Mouse (Mus musculus) midbrain, embryonic 11.5 days (tissue): ENCODE results near the gene Tmem104. TPM values are rescaled to one million over a fixed set of nuclear protein-coding genes. Genes with fewer than 3 reads are reported as not detected.

ENCODE experiments used
- ATAC-seq: fragments of 200-750 bp; cut with Nextera tagmentation; 2 replicates; pipeline ENCODE4 v1.8.0; 2017; ENCODE audit warnings: moderate TSS enrichment, moderate library complexity; ENCODE audit not compliant: low FRiP score
- DNase-seq: peaks from one replicate; pipeline ENCODE4 v3.0.0; 2015; ENCODE audit warnings: low spot score; ENCODE audit errors: missing footprints
- H3K27ac ChIP-seq: fragments of 300-500 bp; sonication (generic); 2 replicates; pipeline ENCODE4 v1.5.1; 2014; ENCODE audit warnings: low read depth, low read length
- H3K27me3 ChIP-seq: fragments of 300-500 bp; sonication (generic); 2 replicates; pipeline ENCODE4 v1.6.1; 2014; ENCODE audit warnings: mild to moderate bottlenecking, low read length, moderate library complexity, mixed read lengths; ENCODE audit not compliant: control insufficient read depth, insufficient read depth
- H3K36me3 ChIP-seq: fragments of 300-500 bp; sonication (generic); 2 replicates; pipeline ENCODE4 v1.6.1; 2014; ENCODE audit warnings: mild to moderate bottlenecking, low read length, moderate library complexity, mixed read lengths; ENCODE audit not compliant: control insufficient read depth, insufficient read depth
- H3K4me1 ChIP-seq: fragments of 300-500 bp; sonication (generic); 2 replicates; pipeline ENCODE4 v1.6.1; 2014; ENCODE audit warnings: low read length; ENCODE audit not compliant: control insufficient read depth, insufficient read depth
- H3K4me2 ChIP-seq: fragments of 300-500 bp; sonication (generic); 2 replicates; pipeline ENCODE4 v1.6.1; 2014; ENCODE audit warnings: mild to moderate bottlenecking, moderate library complexity
- H3K4me3 ChIP-seq: fragments of 300-500 bp; sonication (generic); 2 replicates; pipeline ENCODE4 v1.5.1; 2014; ENCODE audit warnings: low read depth, low read length
- H3K9ac ChIP-seq: fragments of 300-500 bp; sonication (generic); 2 replicates; pipeline ENCODE4 v1.6.1; 2014; ENCODE audit warnings: low read length
- H3K9me3 ChIP-seq: fragments of 300-500 bp; sonication (generic); 2 replicates; pipeline ENCODE4 v1.6.1; 2016; ENCODE audit warnings: low read length; ENCODE audit not compliant: control insufficient read depth
- WGBS: fragments of 180-500 bp; shearing (Covaris S2); extraction: QIAGEN DNeasy Blood & Tissue Kit; methylation state at CpG from one replicate; pipeline ENCODE4 v1.1.7; 2014; 5-methylcytosine and 5-hydroxymethylcytosine counted together
- polyA plus RNA-seq: library from polyadenylated mRNA; unstranded; fragments of >200 nt; fragmentation: Nextera tagmentation; extraction: Ambion mirVana; gene quantifications from 2 replicates; pipeline ENCODE4 v1.2.1, GENCODE M21; 2014

Tmem104 gene
- polyA plus RNA-seq, 1 experiment from 2014 or later = 9.2 TPM

DNA sequence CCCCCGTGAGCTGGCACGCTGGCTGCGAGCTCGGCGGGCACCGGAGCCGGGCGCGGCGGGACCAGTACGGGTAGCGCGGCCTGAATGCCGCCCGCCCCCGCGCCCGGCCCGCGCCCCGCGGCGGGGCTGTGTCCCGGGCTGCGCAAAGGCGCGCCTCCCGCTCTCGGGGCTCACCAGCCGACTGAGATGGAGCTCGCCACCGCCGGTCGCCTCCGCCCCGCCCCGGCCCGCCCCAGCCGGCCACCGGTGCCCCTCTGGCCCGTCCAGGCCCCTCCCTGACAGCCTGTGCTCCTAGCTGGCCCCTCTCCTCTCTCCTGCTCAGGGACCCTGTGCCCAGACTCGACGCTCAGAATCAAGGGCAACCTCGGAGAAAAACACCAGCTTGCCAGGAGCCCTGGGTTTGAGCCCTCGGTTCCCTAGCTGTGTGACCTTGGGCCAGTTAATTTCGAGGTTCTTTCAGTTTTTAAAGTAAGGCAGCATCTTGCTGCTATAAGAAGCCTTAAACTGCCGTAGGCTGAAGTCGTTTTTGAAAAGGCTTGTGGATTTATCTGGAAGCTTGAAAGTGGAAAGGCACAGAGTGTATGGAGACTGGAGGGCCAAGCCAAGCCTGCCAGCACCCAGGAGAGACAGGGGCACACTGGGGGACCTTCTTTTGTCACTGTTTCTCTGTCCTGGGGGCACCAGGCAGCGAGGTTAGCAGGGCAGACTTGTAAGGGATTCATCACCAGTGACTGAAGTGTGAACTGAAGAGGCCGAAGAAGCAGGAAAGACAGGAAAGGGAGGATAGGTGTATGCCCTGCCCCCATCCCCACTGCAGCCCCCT lies 80.0 kb downstream of the Tmem104 start, which contains the start of gene Grin2c:
Gene Grin2c (minus strand): TSS at position 183 of the 823 bp plus-strand sequence.
- Histone ChIP-seq H3K4me2 (peak within 1 kb of the TSS; percentile 46), H3K27me3 (peaks cover 55% of the 10 kb centered on the region), H3K27ac (no peak within 1 kb of the TSS), H3K36me3 (no peaks in the 10 kb centered on the region), H3K9me3 (no peaks in the 10 kb centered on the region), H3K4me3 (peak within 1 kb of the TSS; percentile 24), H3K4me1 (peaks cover 11% of the 10 kb centered on the region), H3K9ac (no peak within 1 kb of the TSS; the same call in 1 of the 2 replicates)
- DNase-seq = peak; percentile 87
- WGBS = 5% methylated on average over 50 of the region's 50 CpGs
- ATAC-seq = no peak

DNA sequence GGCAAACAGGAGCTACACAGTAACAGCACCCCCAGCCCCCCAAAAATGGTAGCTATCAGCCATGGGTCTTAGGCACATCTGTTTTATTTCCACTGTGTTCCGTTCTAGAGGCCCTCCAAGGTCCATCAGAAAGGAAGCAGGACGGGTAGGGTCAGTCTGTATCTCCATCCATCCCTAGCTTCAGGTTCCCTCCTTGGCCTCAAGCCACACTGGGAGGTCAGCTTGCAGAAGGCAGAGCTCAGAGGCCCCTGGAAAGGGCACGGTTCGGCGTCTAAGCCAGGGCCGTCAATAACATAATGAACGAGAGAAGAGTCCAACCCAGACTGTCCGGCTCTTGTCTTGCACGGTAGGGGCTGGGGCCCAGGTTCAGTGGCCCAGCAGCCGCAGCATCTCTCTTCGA lies 80.7 kb downstream of the Tmem104 start:
- H3K4me3 ChIP-seq = no peak overlapping the region
- H3K27me3 ChIP-seq = peaks cover 51% of the 10 kb centered on the region
- no peaks in the 10 kb centered on the region for H3K9me3 ChIP-seq
- no peak overlapping the region for H3K4me2 ChIP-seq
- H3K36me3 ChIP-seq = no peaks in the 10 kb centered on the region
- WGBS = 75% methylated on average over 11 of the region's 11 CpGs
- no peak overlapping the region for H3K27ac ChIP-seq
- no peak for ATAC-seq
- H3K4me1 ChIP-seq = peaks cover 11% of the 10 kb centered on the region
- no peak for DNase-seq
- no peak overlapping the region for H3K9ac ChIP-seq

DNA sequence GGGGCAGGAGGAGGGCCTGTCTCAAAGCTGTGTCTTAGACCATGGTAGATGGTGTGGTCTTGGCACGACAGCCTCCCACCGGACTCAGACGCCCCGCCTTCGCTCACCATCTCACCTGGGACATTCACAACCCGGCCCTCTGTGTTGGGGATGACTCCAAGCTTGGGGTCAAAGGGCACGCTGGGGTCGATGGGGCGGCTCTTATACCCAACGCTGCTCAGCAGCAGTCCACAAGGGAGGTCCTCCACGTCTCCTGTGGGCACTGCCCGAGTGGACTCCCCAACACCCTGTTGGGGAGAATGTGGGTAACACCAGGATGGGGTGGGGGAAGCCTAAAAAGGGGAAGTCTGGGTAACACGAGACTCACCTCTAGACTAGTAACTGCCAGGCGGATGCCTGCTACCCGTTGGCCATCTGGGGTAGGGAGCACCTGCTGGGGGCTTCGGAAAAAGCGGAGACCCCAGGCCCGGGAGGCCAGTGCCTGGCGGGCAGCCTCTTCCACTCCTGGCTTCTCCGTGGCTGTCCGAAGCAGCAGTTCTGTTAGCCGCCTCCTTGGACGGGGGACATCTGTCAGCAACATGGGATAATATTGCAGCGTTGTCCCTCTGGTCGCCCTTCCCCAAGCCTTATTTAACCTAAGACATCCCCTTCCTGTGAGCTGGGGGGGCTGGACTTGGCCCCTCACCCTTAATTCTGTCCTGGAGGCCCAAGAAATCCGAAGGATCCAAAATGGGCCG lies 82.2 kb downstream of the Tmem104 start:
- H3K9me3 ChIP-seq = no peaks in the 10 kb centered on the region
- peaks cover 11% of the 10 kb centered on the region for H3K4me1 ChIP-seq
- no peak for ATAC-seq
- no peak overlapping the region for H3K27ac ChIP-seq
- H3K9ac ChIP-seq = no peak overlapping the region
- H3K36me3 ChIP-seq = no peaks in the 10 kb centered on the region
- H3K4me3 ChIP-seq = no peak overlapping the region
- H3K27me3 ChIP-seq = peaks cover 41% of the 10 kb centered on the region
- WGBS = 90% methylated on average over 27 of the region's 27 CpGs
- H3K4me2 ChIP-seq = no peak overlapping the region
- no peak for DNase-seq

DNA sequence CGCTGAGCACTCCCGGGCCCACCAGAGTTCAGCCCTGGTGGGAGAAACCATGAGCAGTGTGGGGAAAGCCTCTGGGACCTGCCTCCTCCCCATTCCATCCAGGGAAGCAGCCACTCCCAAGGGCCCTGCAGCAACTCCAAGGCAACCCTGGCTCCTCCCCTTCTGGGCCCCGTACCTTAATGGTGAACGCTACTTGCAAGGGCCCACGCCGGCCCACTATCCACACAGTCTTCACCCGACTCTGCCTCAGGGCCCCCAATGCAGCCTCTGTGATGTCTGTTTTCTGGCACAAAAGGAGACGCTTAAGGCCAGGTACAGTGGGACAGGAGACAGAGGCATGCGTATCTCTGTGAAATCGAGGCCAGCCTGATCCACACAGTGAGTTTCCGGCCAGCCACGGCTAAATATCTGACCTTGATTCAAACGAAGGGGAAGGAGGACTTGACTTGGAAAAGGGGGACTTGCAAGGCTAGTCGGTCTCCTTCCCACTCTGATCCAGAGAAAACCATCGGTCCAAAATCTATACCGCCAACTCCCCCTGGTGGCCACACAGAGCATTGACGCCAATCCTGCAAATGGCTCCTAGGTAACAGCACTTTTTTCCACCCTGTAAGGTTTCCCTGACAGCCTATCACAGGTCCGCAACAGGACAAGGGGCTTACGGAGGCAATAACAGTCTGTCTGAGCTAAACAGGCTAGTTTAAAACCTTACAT lies 83.0 kb downstream of the Tmem104 start:
- DNase-seq (peak; percentile 99), ATAC-seq (peak; percentile 10)
- Histone ChIP-seq H3K36me3 (no peaks in the 10 kb centered on the region), H3K9ac (no peak overlapping the region), H3K4me1 (peaks cover 7% of the 10 kb centered on the region; the same call in 1 of the 2 replicates), H3K9me3 (no peaks in the 10 kb centered on the region), H3K4me2 (no peak overlapping the region), H3K27me3 (peaks cover 34% of the 10 kb centered on the region), H3K4me3 (no peak overlapping the region), H3K27ac (no peak overlapping the region)
- 34% methylated on average over 19 of the region's 19 CpGs for whole genome bisulfite sequencing

DNA sequence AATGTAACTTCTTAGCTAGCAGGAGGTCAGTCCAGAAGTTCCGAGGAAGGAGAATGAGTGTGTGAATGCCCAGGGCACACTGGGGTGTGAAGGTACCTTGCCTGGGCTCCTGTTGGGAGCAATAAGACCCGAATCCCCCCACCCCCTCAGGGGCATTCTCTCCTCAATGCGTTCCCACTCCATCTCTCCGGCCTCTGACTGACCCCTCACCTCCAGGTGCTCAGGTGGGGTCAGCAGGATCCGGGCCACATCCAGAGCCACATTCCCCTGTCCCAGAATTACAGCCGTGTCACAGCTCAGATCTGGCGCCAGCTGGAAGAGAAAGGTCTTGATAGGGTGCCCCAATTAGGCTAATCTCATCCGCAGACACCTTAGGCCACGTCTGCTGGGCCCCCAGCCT lies 83.8 kb downstream of the Tmem104 start:
- Histone ChIP-seq H3K9ac (no peak overlapping the region), H3K4me2 (no peak overlapping the region), H3K36me3 (no peaks in the 10 kb centered on the region), H3K4me3 (no peak overlapping the region), H3K9me3 (no peaks in the 10 kb centered on the region), H3K4me1 (peaks cover 15% of the 10 kb centered on the region), H3K27ac (no peak overlapping the region), H3K27me3 (peaks cover 26% of the 10 kb centered on the region)
- WGBS = 77% methylated on average over 9 of the region's 9 CpGs
- ATAC-seq (no peak), DNase-seq (no peak)

DNA sequence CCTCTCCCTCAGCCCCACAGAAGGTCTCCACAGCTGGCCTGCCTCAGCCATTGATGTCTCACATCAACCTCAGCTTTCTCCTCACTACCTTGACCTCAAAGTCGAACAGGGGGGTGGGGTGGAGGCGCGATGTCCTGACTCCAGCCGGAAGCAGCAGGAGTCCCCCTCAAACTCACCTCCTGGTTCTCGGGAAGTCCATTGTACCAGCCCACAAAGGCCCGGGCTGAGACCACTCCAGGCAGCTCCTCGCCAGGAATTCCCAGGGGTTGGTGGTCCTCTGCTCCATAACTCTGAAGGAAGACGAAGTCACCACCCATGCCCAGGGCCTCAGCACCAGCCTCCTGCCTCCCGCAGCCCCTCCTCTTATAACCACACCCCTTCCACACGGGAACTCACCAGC lies 84.2 kb downstream of the Tmem104 start:
- WGBS = 80% methylated on average over 10 of the region's 10 CpGs
- no peaks in the 10 kb centered on the region for H3K9me3 ChIP-seq
- H3K4me1 ChIP-seq = peaks cover 18% of the 10 kb centered on the region
- H3K4me2 ChIP-seq = no peak overlapping the region
- ATAC-seq = no peak
- H3K36me3 ChIP-seq = no peaks in the 10 kb centered on the region
- peaks cover 22% of the 10 kb centered on the region for H3K27me3 ChIP-seq
- H3K4me3 ChIP-seq = no peak overlapping the region
- no peak overlapping the region for H3K27ac ChIP-seq
- DNase-seq = no peak
- H3K9ac ChIP-seq = no peak overlapping the region

DNA sequence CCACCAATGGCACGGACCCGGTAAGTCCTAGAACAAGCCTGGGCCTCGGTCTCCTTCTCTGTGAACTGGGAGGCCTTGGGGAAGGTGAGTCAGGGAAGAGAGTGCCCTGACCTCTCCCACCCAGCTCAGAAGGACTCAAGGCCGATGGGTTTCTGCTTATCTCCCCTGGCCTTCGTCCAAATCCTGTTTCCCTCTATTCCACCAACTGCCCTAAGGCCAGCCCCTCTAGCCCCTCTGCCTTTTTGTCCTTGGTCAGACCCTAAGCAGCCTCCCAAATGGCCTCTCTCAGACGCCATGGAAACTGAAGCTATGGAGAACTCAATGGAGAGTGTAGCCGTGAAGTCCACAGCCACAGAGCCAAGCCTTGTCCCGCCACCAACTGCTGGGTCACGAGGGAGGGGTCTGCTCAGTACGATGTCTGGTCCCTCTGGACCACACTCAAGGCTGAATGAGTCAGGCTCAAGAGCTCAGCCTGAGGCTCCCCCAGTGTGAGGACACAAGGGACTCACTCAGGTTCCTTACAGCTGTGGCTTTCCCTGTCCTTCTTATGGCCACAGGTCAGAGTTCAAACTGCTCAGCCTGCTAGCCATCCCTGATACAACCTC lies 85.7 kb downstream of the Tmem104 start:
- WGBS = 66% methylated on average over 10 of the region's 10 CpGs
- no peak for DNase-seq
- H3K9ac ChIP-seq = no peak overlapping the region
- H3K4me3 ChIP-seq = no peak overlapping the region
- H3K4me2 ChIP-seq = no peak overlapping the region
- no peak overlapping the region for H3K27ac ChIP-seq
- ATAC-seq = no peak
- no peaks in the 10 kb centered on the region for H3K9me3 ChIP-seq
- H3K27me3 ChIP-seq = peaks cover 7% of the 10 kb centered on the region
- peaks cover 18% of the 10 kb centered on the region for H3K4me1 ChIP-seq
- H3K36me3 ChIP-seq = no peaks in the 10 kb centered on the region

DNA sequence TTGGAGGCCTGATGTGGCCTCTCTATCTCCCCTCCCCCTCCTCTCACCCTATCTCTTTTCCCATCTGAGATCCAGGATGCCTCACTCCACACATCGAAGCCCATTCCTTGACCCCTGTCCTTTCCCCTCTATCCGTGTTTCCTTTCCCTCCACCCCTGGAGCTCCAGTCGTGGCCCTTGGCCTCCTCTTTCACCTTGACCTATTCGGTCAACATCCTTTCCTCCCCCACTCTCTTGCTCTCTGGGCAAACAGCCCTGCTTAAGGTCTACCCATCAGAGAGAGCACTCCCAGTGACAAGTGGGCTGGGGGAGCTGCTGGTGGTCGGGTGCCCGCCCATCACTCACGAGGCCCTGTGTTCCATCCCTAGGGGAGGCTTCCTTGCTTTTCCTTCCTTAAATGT lies 86.4 kb downstream of the Tmem104 start:
- H3K27ac ChIP-seq = no peak overlapping the region
- H3K27me3 ChIP-seq = no peaks in the 10 kb centered on the region
- H3K4me2 ChIP-seq = no peak overlapping the region
- H3K9me3 ChIP-seq = no peaks in the 10 kb centered on the region
- H3K4me1 ChIP-seq = peaks cover 20% of the 10 kb centered on the region
- no peak overlapping the region for H3K4me3 ChIP-seq
- no peak for ATAC-seq
- no peak for DNase-seq
- no peaks in the 10 kb centered on the region for H3K36me3 ChIP-seq
- H3K9ac ChIP-seq = no peak overlapping the region
- WGBS = 80% methylated on average over 7 of the region's 7 CpGs
